Mouse (Mus musculus) left cerebral cortex, postnatal 4 days (tissue): ENCODE data around the gene Olfr1039. TPM values are rescaled to one million over a fixed set of nuclear protein-coding genes. Genes with fewer than 3 reads are reported as not detected.
"Not testable (repeated sequence)": the region's sequence is repeated elsewhere in the genome, so short reads cannot be mapped to it uniquely, and the experiment has no call there.

Experiments
- DNase-seq: peaks from one replicate; pipeline ENCODE4 v3.0.0-alpha.2; 2022
- intact Hi-C: fragments of 180-260 bp; cut with DNase I; formaldehyde crosslinking; loops from one replicate; pipeline ENCODE4 v1.15.1; 2025
- total RNA-seq, 2 experiments: library from RNA; stranded (reverse); gene quantifications; 2 replicates each; pipeline ENCODE4 v1.2.3; 2021

The Olfr1039 gene
- not detected for total RNA-seq

DNA sequence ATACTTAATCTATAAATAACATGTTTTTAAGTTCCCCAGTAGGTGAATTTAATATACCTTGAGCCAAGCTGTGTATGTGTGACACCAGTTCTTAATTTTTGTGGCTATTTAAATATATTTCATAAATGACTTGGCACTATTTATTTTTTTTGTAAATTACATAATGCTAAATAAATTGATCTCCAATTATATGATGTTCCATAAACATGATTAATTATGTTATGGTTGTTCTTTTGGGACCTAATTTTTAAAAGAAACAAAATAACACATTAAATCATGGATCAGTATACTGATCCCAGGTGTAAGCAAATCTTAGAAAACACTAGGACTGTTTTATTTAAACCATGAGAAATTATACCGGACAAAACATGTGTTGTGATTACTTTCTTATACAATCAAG is at the start of gene Olfr1039:
TSS of gene Olfr1039 (minus strand) at position 101 of the 400 bp plus-strand sequence.
- intact Hi-C loops = no loop called here

DNA sequence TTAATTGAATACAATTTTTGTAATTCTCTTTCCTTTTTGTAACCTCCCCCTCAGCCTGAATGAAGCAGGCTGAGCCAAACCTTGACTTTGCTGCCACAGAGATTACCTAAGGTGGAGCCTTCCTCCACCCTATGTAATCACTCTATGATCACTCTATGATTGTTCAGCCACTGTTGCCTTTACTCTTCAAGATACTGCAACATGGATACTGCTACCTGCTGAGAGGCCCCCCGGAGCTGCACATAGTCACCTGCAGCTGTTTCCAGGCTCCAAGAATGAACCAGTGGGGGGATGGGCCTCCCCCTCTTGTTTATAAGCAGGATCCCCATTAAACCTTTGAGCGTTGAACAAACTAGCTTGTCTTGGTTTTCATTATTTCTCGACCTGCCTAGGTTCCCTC is 44.2 kb upstream of the Olfr1039 start:
- intact Hi-C loops = no loop called here
- no peak for DNase-seq

More for the DNA sequence above, at the start of gene Olfr1039:
- DNase-seq = no peak

DNA sequence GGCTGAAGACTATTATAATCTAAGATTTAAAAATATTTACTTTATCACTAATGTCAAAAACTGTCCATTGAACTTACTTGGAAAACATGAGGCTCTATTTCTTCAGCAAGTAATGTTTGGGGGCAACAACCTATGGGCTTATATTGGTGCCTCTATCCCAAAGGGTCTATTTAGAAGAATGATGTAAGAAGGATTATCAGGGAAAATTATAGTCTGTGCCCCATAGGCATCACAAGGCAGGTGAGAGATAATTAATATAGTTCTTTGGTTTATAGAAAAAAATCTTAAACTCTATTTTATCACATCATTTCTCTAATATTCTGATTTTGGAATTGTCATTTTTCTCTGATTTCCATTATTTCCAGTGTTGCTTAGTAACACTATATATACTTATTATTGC is 42.0 kb upstream of the Olfr1039 start, which contains the start of gene Olfr1044:
TSS of gene Olfr1044 (minus strand) at position 101 of the 400 bp plus-strand sequence.
- intact Hi-C loops = no loop called here
- DNase-seq = no peak

DNA sequence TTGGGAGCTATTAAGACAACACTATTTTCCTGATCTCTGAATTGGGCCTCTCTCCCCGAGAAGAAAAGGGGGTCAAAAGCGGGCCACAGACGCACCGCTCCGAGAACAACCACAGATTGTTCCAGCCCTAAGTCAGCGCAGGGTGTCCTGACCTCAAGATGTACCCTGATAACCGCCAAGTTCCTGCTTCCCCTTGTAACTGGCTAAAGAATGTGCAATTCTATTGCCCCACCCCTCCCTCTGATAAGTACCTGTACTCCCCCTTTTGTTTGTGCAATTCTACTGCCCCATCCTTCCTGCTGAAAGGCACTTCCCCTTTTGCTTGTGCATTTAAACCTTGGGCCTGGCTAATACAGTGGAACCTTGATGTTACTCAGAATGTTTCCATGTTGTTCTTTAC is 39.7 kb upstream of the Olfr1039 start:
- DNase-seq, intact Hi-C loops: not testable (repeated sequence)

DNA sequence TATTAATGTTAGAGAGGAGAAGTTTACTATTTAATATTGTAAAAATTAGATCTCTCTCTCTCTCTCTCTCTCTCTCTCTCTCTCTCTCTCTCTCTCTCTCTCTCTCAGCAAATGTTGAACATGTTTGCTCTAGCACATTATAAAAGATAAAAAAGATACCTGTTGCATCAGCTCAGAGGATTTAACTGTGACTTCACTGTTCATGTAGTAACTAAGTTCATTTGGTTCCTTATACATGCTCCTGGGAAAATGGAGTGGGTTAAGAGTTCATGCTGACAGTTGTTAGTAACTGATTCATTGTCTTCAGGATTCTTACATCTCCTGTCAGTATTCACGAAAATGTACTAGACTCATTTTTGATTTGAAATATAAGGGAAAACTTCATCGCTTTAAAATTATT is 31.7 kb upstream of the Olfr1039 start, which contains the start of gene Olfr1043:
TSS of gene Olfr1043 (minus strand) at position 101 of the 400 bp plus-strand sequence.
- DNase-seq = no peak
- intact Hi-C loops = no loop called here

DNA sequence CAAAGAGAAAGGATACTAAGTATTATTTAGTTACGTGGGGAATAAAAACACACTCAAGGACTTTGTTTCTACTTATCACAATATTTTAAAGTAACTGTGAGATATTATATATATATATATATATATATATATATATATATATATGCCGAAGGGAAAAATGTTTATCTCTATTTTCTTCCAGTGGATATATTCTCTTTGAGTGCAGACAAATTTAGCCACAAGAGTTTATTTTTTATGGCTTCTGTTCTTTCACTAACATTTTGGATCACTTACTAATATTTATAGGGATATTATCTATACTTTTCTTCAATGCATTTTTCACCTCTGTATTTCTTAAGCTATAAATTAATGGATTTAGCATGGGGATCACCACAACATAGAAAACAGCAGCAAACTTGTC is 26.0 kb upstream of the Olfr1039 start, which contains the start of gene Olfr1042:
TSS of gene Olfr1042 (minus strand) at position 101 of the 400 bp plus-strand sequence.
- intact Hi-C loops = no loop called here
- no peak for DNase-seq

DNA sequence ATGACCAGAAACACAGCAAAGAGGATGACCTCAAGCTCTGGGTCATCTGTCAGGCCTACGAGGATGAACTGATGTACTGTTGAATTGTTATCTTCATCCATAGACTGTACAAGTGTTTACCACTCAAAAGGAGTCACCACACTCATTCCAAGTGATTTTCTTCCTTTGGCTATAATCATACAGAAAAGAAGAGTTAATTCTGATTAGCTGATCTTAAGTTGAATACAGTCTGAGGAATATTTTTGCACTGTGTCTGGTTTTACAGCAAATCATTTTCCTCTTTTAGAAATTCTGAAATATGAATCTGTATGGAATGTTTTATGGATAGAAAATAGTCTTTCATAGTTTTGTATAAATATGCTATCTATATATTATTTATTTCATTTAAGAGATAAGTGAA is 10.9 kb upstream of the Olfr1039 start, which contains the start of gene Olfr1040:
TSS of gene Olfr1040 (minus strand) at position 101 of the 400 bp plus-strand sequence.
- intact Hi-C loops = no loop called here
- no peak for DNase-seq

DNA sequence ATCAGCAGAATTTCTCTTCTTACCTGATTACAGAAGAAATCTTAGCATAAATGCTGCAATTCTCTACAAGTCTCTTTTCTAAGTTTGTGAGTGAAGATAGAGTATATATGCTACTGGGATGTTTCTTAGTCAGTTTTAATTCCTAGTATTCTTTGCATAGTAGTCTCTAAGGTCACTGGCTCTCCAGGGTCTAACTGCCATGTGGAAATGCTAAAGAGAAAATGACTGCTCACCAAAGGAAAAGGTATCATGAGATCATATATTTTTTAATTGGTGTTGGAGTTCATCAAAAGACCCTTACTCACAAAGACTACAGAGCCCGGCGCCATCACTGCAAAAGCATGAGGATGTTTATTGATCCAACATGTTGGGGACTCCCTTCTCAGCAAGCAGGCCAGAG is 48.4 kb downstream of the Olfr1039 start, which contains the start of gene Olfr1037:
TSS of gene Olfr1037 (minus strand) at position 101 of the 400 bp plus-strand sequence.
- intact Hi-C loops = no loop called here
- no peak for DNase-seq

DNA sequence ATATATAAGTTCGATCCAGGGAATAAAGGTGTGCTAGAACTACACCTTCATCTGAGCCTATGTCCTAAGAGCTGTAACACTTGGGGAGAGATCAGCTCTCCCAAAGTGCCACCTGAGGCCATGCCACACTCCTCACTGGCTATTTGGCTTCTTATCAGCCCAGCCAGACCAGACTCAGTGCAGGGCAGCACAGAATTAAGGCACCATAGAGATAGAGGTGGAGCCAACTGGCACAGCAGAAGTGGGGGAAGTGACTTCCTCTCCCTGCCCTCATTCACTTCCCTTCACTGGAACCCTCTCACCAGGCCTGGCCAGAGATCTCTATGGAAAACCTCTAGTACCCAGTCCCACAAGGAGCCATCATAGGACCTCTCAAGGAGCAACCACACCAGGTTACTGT is 55.2 kb downstream of the Olfr1039 start:
- intact Hi-C loops, DNase-seq: not testable (repeated sequence)

Other genes with a start within 250 kb of the Olfr1039 start
- not detected for gene Olfr1024, start 230.9 kb downstream of the Olfr1039 start, total RNA-seq
- not detected for gene Olfr1025-ps1, start 220.7 kb downstream of the Olfr1039 start, total RNA-seq
- gene Olfr1026, start 214.4 kb downstream of the Olfr1039 start, total RNA-seq = not detected
- not detected for gene Olfr1028, start 185.5 kb downstream of the Olfr1039 start, total RNA-seq
- gene Olfr1029, start 162.0 kb downstream of the Olfr1039 start, total RNA-seq = not detected
- not detected for gene Olfr1030, start 156.7 kb downstream of the Olfr1039 start, total RNA-seq
- gene Olfr1031, start 145.6 kb downstream of the Olfr1039 start, total RNA-seq = not detected
- not detected for gene Olfr1032, start 130.4 kb downstream of the Olfr1039 start, total RNA-seq
- gene Olfr1033, start 115.3 kb downstream of the Olfr1039 start, total RNA-seq = not detected
- not detected for gene Olfr1034, start 90.1 kb downstream of the Olfr1039 start, total RNA-seq
- not detected for gene Olfr1036, start 61.9 kb downstream of the Olfr1039 start, total RNA-seq
- gene Olfr1037, start 48.5 kb downstream of the Olfr1039 start, total RNA-seq = not detected
- not detected for gene Olfr1040, start 10.8 kb upstream of the Olfr1039 start, total RNA-seq
- not detected for gene Olfr1042, start 25.9 kb upstream of the Olfr1039 start, total RNA-seq
- not detected for gene Olfr1043, start 31.6 kb upstream of the Olfr1039 start, total RNA-seq
- gene Olfr1044, start 41.9 kb upstream of the Olfr1039 start, total RNA-seq = not detected
- not detected for gene Olfr52, start 49.8 kb upstream of the Olfr1039 start, total RNA-seq
- not detected for gene Olfr1045, start 67.1 kb upstream of the Olfr1039 start, total RNA-seq
- not detected for gene Olfr1046, start 83.4 kb upstream of the Olfr1039 start, total RNA-seq
- not detected for gene Olfr1047, start 95.5 kb upstream of the Olfr1039 start, total RNA-seq
- not detected for gene Olfr1048, start 104.4 kb upstream of the Olfr1039 start, total RNA-seq
- not detected for gene Olfr1049, start 122.4 kb upstream of the Olfr1039 start, total RNA-seq
- gene Olfr1051, start 143.2 kb upstream of the Olfr1039 start, total RNA-seq = not detected
- gene Olfr1052, start 156.5 kb upstream of the Olfr1039 start, total RNA-seq = not detected
- gene Olfr1053, start 179.4 kb upstream of the Olfr1039 start, total RNA-seq = not detected
- gene Olfr1054, start 199.5 kb upstream of the Olfr1039 start, total RNA-seq = not detected
- gene Olfr1055, start 214.4 kb upstream of the Olfr1039 start, total RNA-seq = not detected
- gene Olfr1056, start 226.5 kb upstream of the Olfr1039 start, total RNA-seq = not detected
- gene Olfr1057, start 242.5 kb upstream of the Olfr1039 start, total RNA-seq = not detected